Mouse (Mus musculus) brain, embryonic 14.5 days (tissue): ENCODE results near the gene Ucma.

Experiments
- CTCF ChIP-seq: fragments of 200-500 bp; IDR thresholded peaks from 2 replicates; pipeline ENCODE4 v1.5.1; 2012; ENCODE audit warnings: inconsistent platforms, mild to moderate bottlenecking, moderate library complexity, borderline replicate concordance; ENCODE audit not compliant: insufficient read depth, insufficient read length; ENCODE audit errors: extremely low read depth
- POLR2A ChIP-seq: fragments of 200-500 bp; IDR thresholded peaks from 2 replicates; pipeline ENCODE4 v1.6.1; 2012; ENCODE audit warnings: mild to moderate bottlenecking, inconsistent platforms, borderline replicate concordance; ENCODE audit not compliant: poor library complexity, insufficient read depth, insufficient read length, severe bottlenecking; ENCODE audit errors: extremely low read depth

DNA sequence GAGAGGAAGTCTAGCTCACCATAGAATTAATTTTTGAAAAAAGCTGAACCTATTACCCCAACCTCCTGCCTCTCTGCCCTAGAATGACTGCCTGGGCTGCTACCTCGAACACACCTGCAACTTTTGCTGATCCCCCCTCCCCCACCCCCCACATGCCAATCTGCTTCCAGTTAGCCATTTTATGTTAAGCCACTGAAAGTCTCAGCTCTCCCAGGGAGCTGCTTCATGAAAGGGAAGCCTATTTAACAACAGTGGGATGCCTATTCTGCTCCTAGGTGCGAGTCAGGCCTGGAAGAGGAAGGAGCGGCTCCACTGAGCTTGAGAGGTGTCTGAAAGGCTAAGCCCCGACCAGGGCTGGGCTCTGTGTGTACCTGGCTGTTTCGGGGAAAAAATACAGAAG, 8.1 kb downstream of the Ucma start:
- TF ChIP-seq CTCF (no peak), POLR2A (no peak)
